ENCODE assay signal across 15 mouse cellular contexts in genomic region chr6:55314628-55315027, GRCm38 (mm10). TPM values are rescaled to one million over a fixed set of nuclear protein-coding genes. Genes with fewer than 3 reads are reported as not detected.
DNase-seq lines count a peak whose midpoint lies in the region.
"Had no signal": no experiment of that assay in that cellular context is flagged by ENCODE, and none has a peak within 500 bp of the region (broad histone marks: within the 10 kb centered on the region; RNA-seq: fewer than 3 reads in every experiment).

No protein-coding gene starts in this region.

- H3K4me3 ChIP-seq in midbrain, embryonic 10.5 days = no peak overlapping the region
- H3K4me3 ChIP-seq: heart, embryonic 10.5 days had no signal

- H3K4me1 ChIP-seq in midbrain, embryonic 10.5 days = peaks cover 19% of the 10 kb centered on the region

- H3K27ac ChIP-seq in midbrain, embryonic 10.5 days (replicated peaks) = no peak overlapping the region
- H3K27ac ChIP-seq: heart, embryonic 10.5 days; liver, embryonic 14.5 days; macrophage had no signal

- intact Hi-C loops in gastrocnemius, postnatal 14 days (cut with DNase I; ENCODE audit: low total_unique reads) = no loop called here

- peak; percentile 38 for DNase-seq in gastrocnemius, postnatal 14 days
- DNase-seq in gastrocnemius, adult 18-20 months (ENCODE audit: low spot score) = no peak
- peak; percentile 71 for DNase-seq in right cerebral cortex, adult 18-20 months
- no peak for DNase-seq in right cerebral cortex, postnatal 4 days
- peak; percentile 16 to 61 for DNase-seq in left cerebral cortex, adult 9 months (ENCODE audit: low spot score in 2 of 2)
- no peak for DNase-seq in cerebellum, adult 9-10 months
- DNase-seq in midbrain, embryonic 10.5 days (ENCODE audit: low spot score) = no peak
- DNase-seq in kidney, adult 11 months = no peak
- DNase-seq: B cell, adult 2 months; cerebellum, adult 18-20 months; thymus, postnatal 25 days had no signal

- H3K27me3 ChIP-seq in midbrain, embryonic 10.5 days (ENCODE audit: low read depth, poor library complexity, severe bottlenecking) = no peaks in the 10 kb centered on the region

- WGBS in midbrain, embryonic 10.5 days = 92% methylated on average over 8 of the region's 8 CpGs

- H3K36me3 ChIP-seq in midbrain, embryonic 10.5 days = peaks cover 50% of the 10 kb centered on the region
- H3K36me3 ChIP-seq: G1E; heart, embryonic 10.5 days had no signal

- H3K9me3 ChIP-seq in midbrain, embryonic 10.5 days (replicated peaks) = no peaks in the 10 kb centered on the region
- H3K9me3 ChIP-seq: G1E; heart, embryonic 10.5 days had no signal

RNA-seq across cellular contexts. Expression of gene Aqp1, which starts 21.6 kb away (rescaled TPM):
- 100 to 1,000 TPM; 175 to 307 TPM for total RNA-seq in gastrocnemius, postnatal 14 days (2021)
- 100 to 1,000 TPM; 212 to 215 TPM for total RNA-seq in gastrocnemius, adult 18-20 months (2021)
- polyA plus RNA-seq in midbrain, embryonic 10.5 days (2016; fragmentation: Nextera tagmentation; extraction: Ambion mirVana) = 0.56 and 1.1 TPM in 2 replicates
- polyA plus RNA-seq: G1E, macrophage had no signal

Comparison
In these comparisons a context has a peak if more than half of its experiments do, and no peak if none do; other contexts are left out.
1. DNase-seq: peak in gastrocnemius, postnatal 14 days (single experiment), right cerebral cortex, adult 18-20 months (single experiment) and left cerebral cortex, adult 9 months (2 of 2); none in gastrocnemius, adult 18-20 months (single experiment), right cerebral cortex, postnatal 4 days (single experiment), cerebellum, adult 9-10 months (single experiment), midbrain, embryonic 10.5 days (single experiment) and kidney, adult 11 months (single experiment).